Mouse (Mus musculus) neural tube, embryonic 15.5 days (tissue): ENCODE data around the gene Lrrc74a. TPM values are rescaled to one million over a fixed set of nuclear protein-coding genes. Genes with fewer than 3 reads are reported as not detected.

Experiments
- ATAC-seq: fragments of 200-750 bp; cut with Nextera tagmentation; 2 replicates; pipeline ENCODE4 v1.8.0; 2017; ENCODE audit warnings: mild to moderate bottlenecking, moderate TSS enrichment, moderate library complexity; ENCODE audit not compliant: low FRiP score
- H3K27ac ChIP-seq: fragments of 300-500 bp; sonication (generic); replicated peaks from 2 replicates; pipeline ENCODE4 v1.5.1; 2015; ENCODE audit warnings: mild to moderate bottlenecking, inconsistent platforms
- H3K27me3 ChIP-seq: fragments of 300-500 bp; sonication (generic); replicated peaks from 2 replicates; pipeline ENCODE4 v1.6.1; 2015; ENCODE audit warnings: inconsistent platforms
- H3K36me3 ChIP-seq: fragments of 300-500 bp; sonication (generic); 2 replicates; pipeline ENCODE4 v1.6.1; 2015; ENCODE audit warnings: inconsistent platforms
- H3K4me1 ChIP-seq: fragments of 300-500 bp; sonication (generic); 2 replicates; pipeline ENCODE4 v1.6.1; 2015; ENCODE audit warnings: inconsistent platforms
- H3K4me2 ChIP-seq: fragments of 300-500 bp; sonication (generic); 2 replicates; pipeline ENCODE4 v1.6.1; 2015; ENCODE audit warnings: inconsistent platforms, mild to moderate bottlenecking, moderate library complexity
- H3K4me3 ChIP-seq: fragments of 300-500 bp; sonication (generic); replicated peaks from 2 replicates; pipeline ENCODE4 v1.5.1; 2015; ENCODE audit warnings: mild to moderate bottlenecking, inconsistent platforms
- H3K9ac ChIP-seq: fragments of 300-500 bp; sonication (generic); replicated peaks from 2 replicates; pipeline ENCODE4 v1.6.1; 2015; ENCODE audit warnings: mild to moderate bottlenecking, inconsistent platforms
- H3K9me3 ChIP-seq: fragments of 300-500 bp; sonication (generic); replicated peaks from 2 replicates; pipeline ENCODE4 v1.6.1; 2016; ENCODE audit warnings: inconsistent platforms
- WGBS: fragments of 180-500 bp; shearing (Covaris S2); methylation state at CpG from one replicate; pipeline ENCODE4 v1.1.7; 2015; ENCODE audit warnings: mixed read lengths; 5-methylcytosine and 5-hydroxymethylcytosine counted together
- polyA plus RNA-seq: library from polyadenylated mRNA; unstranded; fragments of >200 nt; fragmentation: Nextera tagmentation; extraction: Ambion mirVana; gene quantifications from 2 replicates; pipeline ENCODE4 v1.2.1, GENCODE M21; 2015

Gene Lrrc74a
- polyA plus RNA-seq, 1 experiment from 2014 or later = not detected

DNA sequence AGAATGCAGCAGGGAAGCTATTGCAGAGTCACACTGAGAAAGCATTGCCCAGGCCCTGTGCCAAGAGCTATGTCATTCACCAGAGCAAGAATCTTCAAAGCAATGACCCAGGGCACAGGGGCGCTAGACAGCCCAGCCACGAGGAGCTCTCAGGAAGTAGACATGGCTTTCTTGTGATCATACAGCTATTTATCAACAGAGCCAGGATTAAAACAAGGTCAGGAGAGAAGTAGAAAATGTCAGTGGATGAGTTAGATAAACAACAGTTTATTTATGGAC lies 56.6 kb downstream of the Lrrc74a start:
- no peak overlapping the region for H3K9ac ChIP-seq
- no peak for ATAC-seq
- no peaks in the 10 kb centered on the region for H3K9me3 ChIP-seq
- H3K36me3 ChIP-seq = no peaks in the 10 kb centered on the region
- no peak overlapping the region for H3K4me3 ChIP-seq
- H3K4me1 ChIP-seq = peaks cover 23% of the 10 kb centered on the region
- H3K27me3 ChIP-seq = no peaks in the 10 kb centered on the region
- peak overlapping the region; percentile 24; the same call in 1 of the 2 replicates for H3K27ac ChIP-seq
- no peak overlapping the region for H3K4me2 ChIP-seq
- WGBS = 33% methylated on average over 2 of the region's 2 CpGs

DNA sequence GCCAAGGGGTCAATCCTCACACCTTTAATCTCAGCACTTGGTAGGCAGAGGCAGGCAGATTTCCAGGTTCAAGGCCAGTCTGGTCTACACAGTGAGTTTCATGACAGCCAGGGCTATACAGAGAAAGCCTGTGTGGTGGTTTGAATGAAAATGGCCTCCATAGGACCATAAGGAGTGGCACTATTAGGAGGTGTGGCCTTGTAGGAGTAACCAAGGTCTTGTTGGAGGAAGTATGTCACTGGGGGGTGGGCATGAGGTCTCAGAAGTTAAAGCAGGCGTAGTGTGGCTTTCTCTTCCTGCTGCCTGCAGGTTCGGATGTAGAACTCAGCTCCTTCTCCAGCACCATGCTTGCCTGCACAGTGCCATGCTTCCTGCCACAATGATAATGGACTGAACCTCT lies 57.8 kb downstream of the Lrrc74a start:
- Histone ChIP-seq H3K27ac (no peak overlapping the region), H3K9me3 (no peaks in the 10 kb centered on the region), H3K9ac (no peak overlapping the region), H3K4me1 (peaks cover 21% of the 10 kb centered on the region), H3K27me3 (no peaks in the 10 kb centered on the region), H3K4me2 (no peak overlapping the region), H3K4me3 (no peak overlapping the region), H3K36me3 (no peaks in the 10 kb centered on the region)
- ATAC-seq = no peak
- 93% methylated on average over 2 of the region's 2 CpGs for WGBS

DNA sequence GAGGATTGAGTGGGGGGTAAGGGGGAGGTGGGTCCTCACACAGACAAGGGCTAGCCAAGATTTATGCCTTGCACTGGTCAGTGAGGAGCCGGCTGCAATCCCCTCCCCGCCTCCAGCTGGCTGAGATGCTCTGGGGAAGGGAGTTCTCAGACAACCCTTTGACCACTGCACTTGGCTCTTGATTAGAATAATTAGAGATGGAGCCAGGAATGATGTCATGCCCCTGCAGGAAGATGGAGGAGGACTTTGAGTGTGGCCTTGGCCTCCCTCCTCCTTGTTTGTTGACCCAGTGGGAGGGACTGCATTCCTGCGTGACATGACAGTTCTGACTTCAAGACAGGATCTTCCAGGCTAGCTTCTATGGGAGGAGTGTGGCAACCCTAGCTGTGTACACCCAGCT lies 59.7 kb downstream of the Lrrc74a start:
- peaks cover 23% of the 10 kb centered on the region for H3K4me1 ChIP-seq
- no peak for ATAC-seq
- no peaks in the 10 kb centered on the region for H3K27me3 ChIP-seq
- WGBS = 47% methylated on average over 3 of the region's 3 CpGs
- H3K9ac ChIP-seq = no peak overlapping the region
- no peaks in the 10 kb centered on the region for H3K36me3 ChIP-seq
- no peaks in the 10 kb centered on the region for H3K9me3 ChIP-seq
- H3K27ac ChIP-seq = no peak overlapping the region; the same call in 1 of the 2 replicates
- no peak overlapping the region for H3K4me2 ChIP-seq
- H3K4me3 ChIP-seq = no peak overlapping the region

DNA sequence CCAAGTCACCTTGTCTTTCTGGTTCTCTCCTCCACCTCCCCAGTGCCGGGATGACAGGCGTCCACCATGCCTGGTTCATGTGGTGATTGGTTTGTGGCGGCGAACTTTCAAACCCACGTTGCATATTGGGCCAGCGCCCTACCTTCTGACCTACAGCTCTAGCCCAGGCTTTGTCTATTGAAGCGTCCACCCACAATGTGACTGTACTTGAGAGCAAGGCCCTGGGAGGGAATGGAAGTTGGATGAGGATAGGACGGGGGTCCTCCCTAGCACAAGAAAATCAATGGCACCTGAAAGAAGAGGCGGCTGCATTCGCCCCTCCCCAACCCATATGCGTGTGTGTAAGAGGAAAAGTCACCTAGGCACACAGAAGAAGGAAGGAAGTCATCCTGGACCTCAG lies 60.2 kb downstream of the Lrrc74a start:
- Histone ChIP-seq H3K27me3 (no peaks in the 10 kb centered on the region), H3K27ac (no peak overlapping the region), H3K4me3 (no peak overlapping the region), H3K36me3 (no peaks in the 10 kb centered on the region), H3K9ac (no peak overlapping the region), H3K9me3 (no peaks in the 10 kb centered on the region), H3K4me1 (peaks cover 28% of the 10 kb centered on the region), H3K4me2 (no peak overlapping the region)
- ATAC-seq = no peak
- WGBS = 91% methylated on average over 11 of the region's 11 CpGs

DNA sequence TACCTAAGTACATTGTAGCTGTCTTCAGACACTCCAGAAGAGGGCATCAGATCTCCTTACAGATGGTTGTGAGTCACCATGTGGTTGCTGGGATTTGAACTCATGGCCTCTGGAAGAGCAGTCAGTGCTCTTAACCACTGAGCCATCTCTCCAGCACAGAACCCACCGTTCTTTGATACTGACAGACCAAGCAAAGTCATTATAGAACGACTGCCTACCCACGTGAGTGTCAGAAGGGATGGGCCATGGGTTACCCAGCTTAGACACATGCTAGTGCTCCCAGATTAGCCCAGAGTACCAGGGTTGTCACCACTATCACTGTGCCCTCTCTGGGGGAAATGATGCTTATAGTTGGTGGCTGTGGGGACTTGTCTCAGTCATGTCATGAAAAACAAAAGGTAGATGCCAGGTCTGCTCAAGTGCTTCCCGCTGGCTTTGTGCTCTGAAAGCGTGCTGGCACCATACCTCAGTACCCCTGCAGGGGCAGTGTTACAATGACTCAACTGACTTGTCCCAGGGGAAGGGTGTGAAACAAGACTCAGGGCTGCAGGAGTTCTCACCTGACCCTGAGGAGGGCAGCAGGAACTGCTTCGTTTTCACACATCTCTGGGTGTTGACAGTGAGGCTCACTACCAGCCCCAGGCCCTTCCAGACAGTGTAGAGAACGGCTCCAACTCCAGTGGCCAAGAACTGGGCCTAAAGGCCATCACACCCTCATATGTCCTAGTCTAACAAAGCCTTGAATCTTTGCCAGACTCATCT lies 61.1 kb downstream of the Lrrc74a start:
- WGBS = 62% methylated on average over 7 of the region's 7 CpGs
- no peak overlapping the region for H3K9ac ChIP-seq
- H3K9me3 ChIP-seq = no peaks in the 10 kb centered on the region
- H3K27me3 ChIP-seq = no peaks in the 10 kb centered on the region
- 0 out of 2 replicates have a peak overlapping the region, but pooled peaks have one; percentile 48 for H3K27ac ChIP-seq
- no peak overlapping the region for H3K4me3 ChIP-seq
- no peak overlapping the region for H3K4me2 ChIP-seq
- peak; percentile 40 for ATAC-seq
- peaks cover 31% of the 10 kb centered on the region for H3K4me1 ChIP-seq
- H3K36me3 ChIP-seq = no peaks in the 10 kb centered on the region

DNA sequence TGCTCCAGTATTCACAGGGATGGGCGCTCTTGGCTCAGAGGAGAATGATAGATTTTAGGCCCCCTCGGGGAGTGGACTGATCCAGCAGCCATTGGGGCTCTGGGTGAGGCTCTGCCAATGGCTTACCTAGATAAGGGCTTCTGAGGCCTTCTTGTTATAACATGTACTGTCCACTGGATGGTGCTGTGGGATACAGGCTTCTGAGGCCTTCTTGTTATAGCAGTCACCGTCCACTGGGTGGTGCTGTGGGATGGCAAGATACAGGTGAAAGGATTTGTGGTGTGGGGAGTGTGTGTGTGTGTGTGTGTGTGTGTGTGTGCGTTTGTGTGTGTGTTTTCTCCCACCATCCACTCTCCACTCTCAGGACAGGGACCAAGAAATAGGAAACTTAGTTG lies 61.7 kb downstream of the Lrrc74a start:
- Histone ChIP-seq H3K36me3 (no peaks in the 10 kb centered on the region), H3K27ac (0 out of 2 replicates have a peak overlapping the region, but pooled peaks have one; percentile 48), H3K4me2 (no peak overlapping the region), H3K9ac (no peak overlapping the region), H3K27me3 (no peaks in the 10 kb centered on the region), H3K4me1 (peaks cover 31% of the 10 kb centered on the region), H3K4me3 (no peak overlapping the region), H3K9me3 (no peaks in the 10 kb centered on the region)
- peak; percentile 67 for ATAC-seq
- WGBS = 3% methylated on average over 4 of the region's 4 CpGs

DNA sequence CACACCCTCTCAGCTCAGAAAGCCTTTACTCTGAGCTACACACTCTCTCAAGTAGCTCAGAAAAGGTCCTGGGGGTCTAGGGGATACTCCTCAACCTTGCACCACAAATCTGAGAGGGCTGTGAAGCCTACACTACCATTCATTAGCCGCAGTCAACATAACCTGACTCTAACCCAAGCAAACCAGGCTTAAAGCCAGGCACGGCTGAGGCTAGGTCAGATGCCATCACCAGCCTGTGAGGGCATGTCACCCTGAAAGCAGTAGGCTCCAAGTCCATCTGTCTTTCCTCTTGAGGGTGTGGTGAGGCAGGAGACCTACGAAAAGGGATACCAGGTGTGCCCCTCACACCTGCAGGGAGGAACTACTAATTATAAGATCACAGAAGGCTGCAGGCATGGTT lies 62.2 kb downstream of the Lrrc74a start:
- 83% methylated on average over 3 of the region's 3 CpGs for WGBS
- ATAC-seq = no peak
- H3K4me3 ChIP-seq = no peak overlapping the region
- no peak overlapping the region for H3K9ac ChIP-seq
- no peaks in the 10 kb centered on the region for H3K36me3 ChIP-seq
- H3K27ac ChIP-seq = peak overlapping the region; percentile 60; the same call in 1 of the 2 replicates
- no peak overlapping the region for H3K4me2 ChIP-seq
- peaks cover 36% of the 10 kb centered on the region for H3K4me1 ChIP-seq
- H3K27me3 ChIP-seq = no peaks in the 10 kb centered on the region
- H3K9me3 ChIP-seq = no peaks in the 10 kb centered on the region

DNA sequence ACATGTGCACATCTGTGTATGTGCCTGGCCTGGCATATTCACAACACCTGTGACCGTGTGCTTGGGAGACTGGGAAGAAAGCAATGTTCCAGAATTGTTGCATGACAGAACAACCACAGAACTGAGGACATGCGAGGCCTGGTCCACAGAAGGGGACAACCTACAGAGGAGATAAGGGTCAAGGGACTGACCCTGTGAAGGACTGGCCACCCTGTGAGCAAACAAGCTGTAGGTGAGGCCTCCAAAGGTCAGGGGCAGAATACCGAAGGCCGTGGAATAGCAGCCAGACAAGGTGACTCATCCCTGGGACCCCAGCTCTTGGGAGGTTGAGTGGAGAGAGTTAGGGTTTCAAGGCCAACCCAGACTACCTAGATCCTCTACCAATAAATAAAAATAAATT lies 63.6 kb downstream of the Lrrc74a start:
- no peak for ATAC-seq

DNA sequence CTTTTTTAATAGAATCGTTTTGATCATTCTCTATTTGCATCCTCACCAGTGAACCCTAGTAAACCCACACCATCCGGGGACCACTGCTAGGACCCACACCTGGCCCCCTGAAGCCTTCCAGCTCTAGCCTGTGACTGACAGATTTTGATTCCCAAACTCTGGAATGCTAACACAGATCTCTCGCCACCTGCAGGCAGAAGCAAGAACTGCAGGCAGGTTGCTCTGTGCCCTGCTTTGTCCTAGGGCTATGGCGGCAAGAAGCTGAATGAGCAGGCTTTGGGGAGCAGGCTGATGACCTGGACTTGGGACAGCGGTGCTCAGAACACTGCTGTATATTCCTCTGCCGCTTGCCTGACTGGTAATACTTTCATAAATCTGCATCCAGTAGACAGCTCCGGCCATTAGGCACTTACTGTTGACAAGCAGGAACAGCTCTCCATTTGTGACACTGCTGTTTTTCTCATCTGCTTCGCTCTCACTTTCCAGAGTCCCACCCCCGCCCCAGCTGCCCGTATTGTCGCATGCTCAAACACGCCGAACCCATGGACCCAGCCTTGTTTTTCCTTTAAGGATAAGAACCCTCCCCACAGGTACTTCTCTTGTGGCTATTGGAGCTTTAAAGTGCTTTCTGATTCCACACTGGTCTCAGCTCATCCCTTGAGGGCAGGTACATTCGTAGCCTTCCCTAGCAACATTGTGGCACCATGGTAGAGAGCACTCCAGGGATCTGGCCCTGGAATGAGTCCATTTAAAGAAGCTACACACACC lies 64.8 kb downstream of the Lrrc74a start:
- Histone ChIP-seq H3K4me2 (peak overlapping the region; percentile 36), H3K4me1 (peaks cover 59% of the 10 kb centered on the region), H3K27ac (peak overlapping the region; percentile 98), H3K4me3 (no peak overlapping the region), H3K9me3 (no peaks in the 10 kb centered on the region), H3K27me3 (no peaks in the 10 kb centered on the region), H3K9ac (no peak overlapping the region; the same call in 1 of the 2 replicates), H3K36me3 (no peaks in the 10 kb centered on the region)
- ATAC-seq = 0 out of 2 replicates have a peak, but pooled peaks have one; percentile 2
- WGBS = 9% methylated on average over 14 of the region's 14 CpGs

More for the DNA sequence above, 63.6 kb downstream of the Lrrc74a start:
- Histone ChIP-seq H3K4me1 (peaks cover 51% of the 10 kb centered on the region), H3K4me2 (no peak overlapping the region), H3K27me3 (no peaks in the 10 kb centered on the region), H3K4me3 (no peak overlapping the region), H3K36me3 (no peaks in the 10 kb centered on the region), H3K27ac (no peak overlapping the region), H3K9me3 (no peaks in the 10 kb centered on the region), H3K9ac (no peak overlapping the region)
- WGBS = 89% methylated on average over 4 of the region's 4 CpGs

DNA sequence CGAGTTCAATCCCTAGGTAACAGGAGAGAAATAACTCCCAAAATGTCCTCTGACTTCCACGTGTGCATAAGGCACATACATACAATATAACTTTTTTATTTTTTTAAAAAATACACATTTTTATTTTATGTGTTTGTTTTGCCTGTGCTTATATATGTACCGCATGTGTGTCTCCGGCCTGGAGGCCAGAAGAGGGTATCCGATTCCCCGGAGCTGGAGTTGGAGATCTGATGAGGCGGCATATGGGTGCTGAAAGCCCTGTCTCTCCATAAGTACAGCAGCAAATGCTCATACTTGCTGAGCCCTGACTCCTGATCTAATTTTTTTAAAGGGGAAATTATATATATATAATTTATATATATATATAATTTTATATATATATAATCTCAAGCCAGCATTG lies 65.6 kb downstream of the Lrrc74a start:
- H3K9ac ChIP-seq = no peak overlapping the region
- H3K4me2 ChIP-seq = no peak overlapping the region
- no peaks in the 10 kb centered on the region for H3K9me3 ChIP-seq
- H3K27me3 ChIP-seq = no peaks in the 10 kb centered on the region
- H3K4me1 ChIP-seq = peaks cover 67% of the 10 kb centered on the region
- H3K27ac ChIP-seq = peak overlapping the region; percentile 98
- H3K4me3 ChIP-seq = no peak overlapping the region
- ATAC-seq = no peak
- no peaks in the 10 kb centered on the region for H3K36me3 ChIP-seq
- WGBS = 83% methylated on average over 7 of the region's 7 CpGs

DNA sequence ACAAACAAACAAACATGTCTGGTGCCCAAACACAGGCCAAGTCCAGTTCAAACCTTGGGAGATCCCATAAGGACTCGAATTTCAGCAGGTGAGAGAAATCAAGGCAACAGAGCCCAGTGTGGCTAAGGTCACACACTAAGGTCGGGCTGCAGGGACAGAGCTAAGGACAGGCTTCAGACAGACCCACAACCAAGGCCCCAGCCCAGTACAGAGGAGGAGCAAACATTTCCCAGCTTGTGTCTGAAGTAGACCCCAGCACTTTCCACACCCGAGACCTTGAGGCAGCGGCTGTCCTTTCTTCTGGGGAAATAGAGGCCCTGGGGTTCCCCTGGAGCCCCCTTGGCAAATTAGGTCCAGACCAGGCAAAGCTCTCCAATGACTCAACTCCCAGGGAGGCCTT lies 66.2 kb downstream of the Lrrc74a start:
- ATAC-seq = no peak
- WGBS = 42% methylated on average over 4 of the region's 4 CpGs
- peak overlapping the region; percentile 98 for H3K27ac ChIP-seq
- no peaks in the 10 kb centered on the region for H3K27me3 ChIP-seq
- H3K4me2 ChIP-seq = peak overlapping the region; percentile 34
- H3K9ac ChIP-seq = peak overlapping the region; percentile 30; the same call in 1 of the 2 replicates
- H3K4me1 ChIP-seq = peaks cover 73% of the 10 kb centered on the region
- H3K4me3 ChIP-seq = no peak overlapping the region
- no peaks in the 10 kb centered on the region for H3K36me3 ChIP-seq
- H3K9me3 ChIP-seq = no peaks in the 10 kb centered on the region

DNA sequence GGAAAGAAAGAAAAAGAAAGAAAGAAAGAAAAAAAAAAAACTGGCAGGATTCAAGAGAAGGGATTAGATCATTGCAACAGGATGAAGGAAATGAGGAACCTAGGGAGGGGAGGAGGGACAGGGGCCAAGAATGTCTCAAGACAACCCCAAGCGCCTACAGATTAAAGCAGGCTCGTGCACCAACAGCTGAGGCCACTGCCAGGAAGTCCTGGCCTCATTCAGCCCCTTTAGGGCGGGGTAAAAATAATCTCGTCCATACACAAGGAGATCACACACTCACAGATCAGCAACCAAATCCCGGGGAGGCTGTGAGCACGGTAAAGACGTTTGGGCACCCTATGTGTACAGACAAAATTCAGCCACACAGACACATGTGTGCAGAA lies 66.6 kb downstream of the Lrrc74a start:
- Histone ChIP-seq H3K4me3 (no peak overlapping the region), H3K27ac (peak overlapping the region; percentile 98), H3K9ac (no peak overlapping the region; the same call in 1 of the 2 replicates), H3K9me3 (no peaks in the 10 kb centered on the region), H3K4me1 (peaks cover 77% of the 10 kb centered on the region), H3K27me3 (no peaks in the 10 kb centered on the region), H3K4me2 (peak overlapping the region; percentile 34), H3K36me3 (no peaks in the 10 kb centered on the region)
- ATAC-seq = no peak; the same call in none of the 2 replicates
- 3% methylated on average over 7 of the region's 7 CpGs for WGBS
